Mouse (Mus musculus) kidney, postnatal 10 days (tissue): Measurements from ENCODE around the gene Olfr345.

Experiments used
- DNase-seq: peaks from one replicate; pipeline ENCODE4 v3.0.0; 2021; ENCODE audit warnings: mixed read lengths

The Olfr345 gene

DNA sequence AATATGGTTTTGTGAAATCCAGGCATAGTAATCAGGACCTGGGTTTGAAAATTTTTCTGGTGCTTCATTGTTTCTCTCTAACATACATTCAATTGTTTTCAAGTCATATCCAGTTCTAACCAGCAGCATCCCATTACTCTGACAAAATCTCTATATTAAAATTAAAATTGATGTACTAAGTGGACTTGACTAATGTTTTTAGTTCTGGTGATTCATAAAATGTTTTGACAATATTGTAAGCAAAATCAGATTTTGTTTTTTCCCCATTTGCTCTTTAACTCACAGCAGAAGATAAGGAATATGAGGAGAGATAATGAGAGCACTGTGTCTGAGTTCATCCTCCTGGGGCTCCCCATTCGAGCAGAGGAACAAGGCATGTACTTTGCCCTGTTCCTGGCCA lies at the start of gene Olfr345:
Gene Olfr345 (plus strand): TSS at position 301 of the 400 bp plus-strand sequence.
- no peak for DNase-seq

DNA sequence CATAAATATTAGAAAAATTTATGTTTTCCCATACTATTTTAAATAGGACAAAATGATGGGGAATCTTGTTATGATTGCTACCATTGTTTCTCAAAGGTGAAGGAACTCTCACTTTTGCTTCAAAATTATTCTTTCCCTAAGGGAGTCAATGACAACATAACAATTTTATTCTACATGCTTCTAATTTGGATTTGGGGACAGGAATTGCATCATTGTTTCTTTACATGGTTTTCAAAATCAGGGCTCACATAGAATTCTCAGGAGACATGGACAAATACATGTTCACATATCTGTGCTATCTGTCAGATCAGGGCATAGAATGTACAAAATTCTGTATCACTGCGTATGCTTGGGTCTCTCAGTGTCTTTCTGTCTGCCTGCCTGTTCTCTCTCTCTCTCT lies 45.6 kb downstream of the Olfr345 start, which contains the start of gene Olfr346:
Gene Olfr346 (plus strand): TSS at position 301 of the 400 bp plus-strand sequence.
- DNase-seq, result no peak
